Mouse (Mus musculus) C2C12 (cell line): Measurements from ENCODE around the gene Arhgef12.

Experiments
- CTCF ChIP-seq: IDR thresholded peaks from one replicate; pipeline ENCODE4 v1.5.1; 2011; ENCODE audit not compliant: control insufficient read depth, insufficient read depth, insufficient read length
- FOSL1 ChIP-seq: IDR thresholded peaks from one replicate; pipeline ENCODE4 v1.8.0; 2011; ENCODE audit warnings: mild to moderate bottlenecking, low read length; ENCODE audit not compliant: poor library complexity, insufficient read depth, severe bottlenecking

GRCm38 (mm10) chr9:42958401-42958800 lies 148.6 kb downstream of the Arhgef12 start:
- TF ChIP-seq CTCF, result no peak
- no peak for TF ChIP-seq FOSL1
